Mouse (Mus musculus): ENCODE measurements around the gene Snx9.
A peak's percentile ranks its signal among the peaks of the same experiment; 100 is the strongest.

Snx9 gene

DNA sequence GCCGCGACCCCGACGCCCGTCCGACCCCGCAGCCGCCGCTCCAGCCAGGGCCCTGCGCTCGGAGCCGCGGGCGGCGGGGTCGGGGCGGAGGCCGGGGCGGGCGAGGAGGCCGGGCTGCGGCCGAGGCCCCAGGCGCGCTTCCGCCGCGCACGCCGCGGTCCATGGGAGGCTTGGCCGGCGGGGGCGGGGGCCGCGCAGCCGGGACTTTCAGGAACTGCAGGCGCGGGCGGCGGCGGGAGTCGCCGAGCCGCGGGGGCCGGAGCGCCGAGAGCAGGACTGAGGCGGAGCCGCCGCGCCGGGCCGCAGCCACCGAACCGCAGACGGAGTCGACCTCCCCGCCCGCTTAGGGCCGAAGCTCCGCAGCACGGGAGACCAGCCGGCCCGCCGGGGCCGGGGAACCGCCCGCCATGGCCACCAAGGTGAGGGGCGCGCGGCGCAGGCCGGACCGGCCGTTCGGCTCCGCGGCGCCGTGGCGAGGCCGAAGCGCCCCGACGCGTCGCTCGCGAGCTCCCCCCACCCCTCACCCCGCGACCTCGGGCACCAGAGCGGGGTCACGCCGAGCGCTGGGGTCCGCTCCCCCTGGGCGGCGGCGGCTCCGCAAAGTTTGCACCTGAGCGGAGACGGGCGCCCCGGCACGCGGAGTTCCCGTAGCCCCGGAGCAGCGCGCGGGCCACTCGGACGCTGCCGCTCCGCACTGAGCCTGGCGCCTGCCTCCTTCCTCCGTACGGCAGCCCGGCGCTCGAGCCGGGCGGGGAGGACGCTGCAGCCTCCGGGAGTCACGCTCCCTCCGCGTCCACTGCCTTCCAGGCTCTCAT, at the start of gene Snx9:
Gene Snx9, plus strand, starts transcription at position 202 of the 815 bp plus-strand sequence.
- peak; percentile 64 for DNase-seq (ENCODE audit: low spot score)

GRCm38 (mm10) chr17:5792164-5792791, 48.9 kb upstream of the Snx9 start:
- no peak for DNase-seq (ENCODE audit: low spot score)

DNA sequence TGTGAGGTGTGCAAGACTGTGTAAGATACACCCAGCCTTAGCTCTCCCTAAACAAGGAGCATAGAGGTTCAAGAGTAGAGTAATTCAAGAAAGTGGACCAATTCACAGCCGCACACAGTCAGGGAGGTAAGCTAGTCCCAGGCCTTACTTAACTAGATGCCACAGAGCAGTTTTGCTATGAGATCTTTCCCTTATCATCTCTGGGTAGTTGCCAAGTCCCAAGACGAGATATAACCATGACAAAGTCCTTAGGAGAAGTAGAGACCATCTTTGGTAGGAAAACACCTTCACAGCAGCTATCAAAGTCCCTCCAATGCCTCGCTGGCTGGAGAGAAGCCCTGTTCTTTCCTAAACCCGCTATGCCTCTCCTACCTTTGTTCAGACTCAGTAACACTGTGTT, 47.5 kb upstream of the Snx9 start:
- no peak for DNase-seq (ENCODE audit: low spot score)

GRCm38 (mm10) chr17:5794276-5794675, 46.9 kb upstream of the Snx9 start:
- no peak for DNase-seq (ENCODE audit: low spot score)

DNA sequence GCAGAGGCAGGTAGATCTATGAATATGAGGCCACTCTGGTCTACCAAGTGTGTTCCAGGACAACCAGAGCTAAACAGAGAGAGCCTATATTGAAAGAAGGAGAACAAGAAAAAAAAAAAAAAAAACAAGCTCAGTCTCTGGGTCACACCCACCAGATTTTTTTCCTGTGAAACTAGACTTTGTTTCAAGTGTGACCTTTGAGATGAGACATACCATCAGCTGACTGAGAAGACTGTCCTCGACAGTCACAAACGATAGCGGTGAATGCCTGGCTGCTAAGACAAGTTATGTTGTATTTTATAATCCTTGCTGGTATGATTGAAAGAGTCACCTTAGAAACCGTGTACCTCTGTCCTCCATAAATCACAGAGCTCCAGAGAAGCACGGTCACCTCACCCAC, 45.8 kb upstream of the Snx9 start:
- no peak for DNase-seq (ENCODE audit: low spot score)

DNA sequence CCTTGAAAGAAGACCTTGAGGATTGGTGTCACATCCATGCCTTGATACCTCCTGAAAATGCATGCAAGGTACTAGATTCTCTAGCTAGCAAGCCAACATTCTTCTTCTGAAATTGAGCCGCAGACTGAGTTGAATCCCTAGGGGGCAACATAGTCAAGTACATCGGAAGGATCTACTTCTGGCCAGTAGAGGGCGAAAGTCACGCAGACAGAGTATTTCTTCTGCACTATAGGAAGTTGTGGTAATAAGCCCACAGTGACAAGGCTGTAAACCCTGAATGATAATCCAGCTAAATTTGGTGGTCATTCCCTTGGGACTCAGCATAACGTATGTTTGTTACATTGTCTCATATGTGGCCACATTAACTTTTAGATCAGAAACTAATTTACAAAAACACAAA, 45.3 kb upstream of the Snx9 start:
- no peak for DNase-seq (ENCODE audit: low spot score)

DNA sequence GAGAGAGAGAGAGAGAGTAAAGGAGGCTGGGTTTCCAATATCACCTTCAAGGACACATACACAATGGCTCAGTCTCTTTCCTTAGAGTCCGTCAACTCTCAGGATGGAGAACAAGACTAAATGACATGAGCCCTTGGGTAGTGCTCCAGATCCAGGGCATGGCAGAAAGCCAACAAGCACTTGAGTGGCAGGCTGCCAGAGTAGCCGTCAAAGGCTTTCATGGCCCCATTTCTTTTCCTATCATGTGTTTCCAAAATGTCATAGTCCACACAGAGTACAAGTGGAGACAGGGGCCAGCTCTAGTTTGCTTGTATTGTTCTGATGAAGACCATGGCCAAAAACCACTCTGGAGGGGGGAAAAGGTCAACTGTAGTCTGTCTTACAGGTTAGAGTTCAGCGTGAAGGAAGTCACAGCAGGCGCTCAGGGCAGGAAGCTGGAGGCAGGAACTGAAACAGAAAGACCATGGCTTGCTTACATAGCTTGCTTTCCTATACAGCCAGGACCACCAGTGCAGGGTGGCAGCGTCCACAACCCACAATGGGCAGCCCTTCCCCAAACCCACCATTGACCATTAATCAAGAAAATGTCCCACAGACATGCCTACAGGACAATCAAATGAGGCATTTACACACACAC, 43.9 kb upstream of the Snx9 start:
- DNase-seq (ENCODE audit: low spot score): no peak

DNA sequence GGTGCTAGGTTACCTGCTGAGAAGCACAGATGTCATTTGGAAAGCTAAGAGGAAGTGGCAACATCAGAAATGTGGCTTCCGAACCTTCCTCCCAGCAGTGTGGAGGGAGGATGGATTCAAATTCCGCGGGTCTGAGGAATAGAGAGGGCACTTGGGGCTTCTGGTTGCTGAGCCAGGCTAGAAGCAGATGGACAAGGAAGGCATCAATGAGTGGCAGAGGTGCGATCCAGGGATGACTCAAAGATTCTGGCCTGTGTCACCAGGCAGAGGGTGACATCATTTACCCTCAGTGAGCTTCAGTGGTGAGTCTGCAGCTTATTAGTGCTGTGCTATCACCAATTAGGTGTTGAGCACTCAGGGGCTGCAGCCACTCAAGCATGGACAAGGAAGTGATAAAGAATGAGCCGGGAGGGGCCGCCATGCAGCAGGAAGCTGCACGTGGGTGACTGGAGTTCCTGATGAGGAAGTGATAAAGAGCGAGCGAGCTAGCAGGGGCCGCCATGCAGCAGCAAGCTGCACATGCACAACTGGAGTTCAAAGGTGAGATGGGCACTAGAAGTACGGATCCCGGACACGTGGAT, 42.8 kb upstream of the Snx9 start:
- no peak for DNase-seq (ENCODE audit: low spot score)

GRCm38 (mm10) chr17:5798900-5799299, 42.2 kb upstream of the Snx9 start:
- DNase-seq (ENCODE audit: low spot score): no peak

DNA sequence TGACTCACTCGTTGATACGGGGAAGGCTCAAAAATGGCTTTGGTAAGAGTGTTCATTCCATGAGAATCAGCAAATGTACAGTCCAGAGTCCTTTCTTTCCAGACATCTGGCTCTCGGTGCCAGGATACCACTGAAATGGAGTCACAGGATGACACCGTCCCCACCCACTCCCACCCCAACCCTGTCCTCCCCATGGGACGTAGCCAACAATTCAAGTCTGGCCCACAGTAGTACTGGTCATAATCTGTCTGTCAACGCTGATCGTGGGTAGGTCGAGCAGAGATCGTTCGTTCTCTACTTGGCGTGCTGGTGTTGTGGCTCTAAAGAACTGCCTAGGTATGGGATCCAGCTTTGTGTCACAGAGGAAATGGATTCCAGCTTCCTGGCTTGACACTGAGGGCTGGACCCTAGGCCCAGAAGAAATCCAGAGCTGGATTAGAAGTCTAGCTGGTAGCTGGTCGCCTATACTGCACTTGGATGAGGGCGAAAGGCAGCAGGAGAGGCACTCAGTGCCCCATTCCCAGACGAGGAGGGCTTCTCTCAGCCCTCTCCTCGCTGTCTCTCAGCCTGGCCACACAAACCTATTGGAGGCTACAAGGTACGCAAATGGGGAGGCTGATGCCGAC, 41.6 kb upstream of the Snx9 start:
- no peak for DNase-seq (ENCODE audit: low spot score)

DNA sequence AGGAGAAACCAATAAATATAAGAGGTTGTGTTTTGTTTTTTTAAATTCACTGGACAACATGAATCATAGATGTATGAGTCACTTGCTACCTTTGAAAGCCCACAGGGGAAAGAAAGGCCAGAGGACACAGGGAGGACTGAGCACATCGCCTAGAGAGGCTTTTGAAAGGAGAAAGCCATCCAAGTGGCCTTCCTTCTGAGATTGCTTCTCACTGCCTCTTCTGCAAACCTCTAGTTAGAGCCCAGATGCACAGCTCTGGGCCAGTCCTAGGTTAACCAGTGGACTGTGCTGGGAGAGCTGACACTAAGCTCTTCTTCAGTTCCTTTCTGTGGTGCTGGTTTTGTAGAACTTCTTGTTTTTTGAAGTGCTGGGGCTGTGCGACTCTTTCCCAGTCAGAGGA, 40.9 kb upstream of the Snx9 start:
- DNase-seq (ENCODE audit: low spot score): no peak

GRCm38 (mm10) chr17:5800824-5801560, 40.1 kb upstream of the Snx9 start:
- no peak for DNase-seq (ENCODE audit: low spot score)

DNA sequence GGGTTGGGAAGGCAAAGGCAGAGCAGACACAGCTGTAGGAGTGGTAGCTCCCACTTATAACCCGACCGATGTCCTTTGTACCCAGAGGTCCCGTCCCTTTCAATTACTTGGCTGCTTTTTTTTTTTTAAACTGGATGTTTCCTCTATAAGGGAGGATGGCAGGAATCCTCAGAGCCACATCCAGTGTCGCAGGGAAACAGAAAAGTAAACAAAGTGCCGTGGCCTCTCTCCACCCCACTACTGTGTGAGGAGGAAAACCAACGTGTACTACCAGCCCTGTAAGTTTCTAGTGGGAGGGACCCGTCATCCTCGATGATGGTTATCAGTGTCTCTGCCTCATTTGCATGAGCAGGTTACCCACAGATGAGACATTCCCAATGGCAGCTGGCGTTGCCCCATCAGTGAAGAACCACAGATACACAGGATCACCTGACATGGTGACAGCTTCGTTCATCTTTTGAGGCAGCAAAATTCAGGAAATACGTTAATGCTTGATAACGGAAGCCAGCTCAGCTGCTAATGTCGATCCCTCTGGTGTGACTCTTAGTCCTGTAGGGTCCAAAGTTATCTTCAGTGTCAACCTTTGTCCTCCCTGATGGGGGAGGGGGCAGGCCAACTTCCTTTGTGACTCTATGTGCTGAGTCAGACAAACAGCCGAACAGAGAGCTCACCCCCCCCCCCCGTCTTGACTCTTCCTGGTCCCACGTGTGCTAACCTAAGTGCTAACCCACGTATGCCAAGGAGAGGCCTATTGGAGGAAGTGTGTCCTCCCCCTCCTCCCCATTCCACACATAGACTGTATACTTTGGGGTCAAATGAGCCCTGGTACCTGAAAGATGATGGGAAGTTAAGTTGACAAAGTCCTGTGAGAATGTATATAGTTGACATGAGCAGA, 39.1 kb upstream of the Snx9 start:
- no peak for DNase-seq (ENCODE audit: low spot score)

DNA sequence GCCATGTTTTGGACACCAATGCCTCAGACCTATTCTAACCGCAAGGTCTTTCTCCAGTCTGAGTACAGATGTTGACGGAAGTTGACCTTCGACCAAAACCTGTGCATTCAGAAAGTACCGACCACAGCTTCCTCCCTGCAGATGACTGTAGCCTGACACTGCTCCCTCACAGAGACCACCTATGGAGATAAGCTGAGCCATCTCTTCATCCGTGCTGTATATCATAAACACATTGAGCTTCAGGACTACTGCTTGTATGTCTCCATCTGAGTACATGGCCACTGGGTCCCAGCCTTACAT, 38.5 kb upstream of the Snx9 start:
- no peak for DNase-seq (ENCODE audit: low spot score)

- no peak for DNase-seq (ENCODE audit: low spot score)
These were observed 37.7 kb upstream of the Snx9 start for GRCm38 (mm10) chr17:5803229-5804012.

- no peak for DNase-seq (ENCODE audit: low spot score)
These were observed 36.6 kb upstream of the Snx9 start for GRCm38 (mm10) chr17:5804370-5805150.

DNA sequence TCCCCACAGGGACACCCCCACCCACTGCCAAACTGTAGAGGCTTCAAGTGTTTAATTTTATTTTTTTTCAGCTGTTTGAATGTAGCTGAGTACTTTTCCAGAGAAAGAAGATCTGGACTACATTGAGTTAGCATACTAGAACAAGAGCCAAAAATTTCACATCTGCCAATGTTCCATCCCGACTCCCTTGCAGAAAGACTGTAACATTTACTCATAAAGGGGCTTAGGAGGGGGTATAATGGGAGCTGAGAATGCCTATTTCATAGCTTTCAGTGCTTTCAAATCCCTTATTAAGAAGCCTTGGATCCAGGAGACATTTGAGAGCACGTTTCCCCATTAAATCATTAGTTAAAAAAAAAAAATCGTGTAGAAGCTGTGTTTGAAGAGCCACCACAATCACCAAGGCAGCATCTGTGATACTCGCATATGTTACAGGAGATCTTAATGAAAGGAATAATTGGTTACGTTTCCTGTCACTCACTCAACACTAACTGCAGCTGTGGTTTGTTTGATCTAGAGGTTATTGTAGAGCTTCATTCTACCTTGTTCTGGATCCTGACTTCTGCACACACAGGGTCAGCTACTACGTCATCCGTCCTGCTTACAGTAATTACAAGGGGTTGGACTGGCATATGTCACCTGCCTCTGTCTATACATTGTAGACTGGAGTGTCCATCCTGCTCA, 35.8 kb upstream of the Snx9 start:
- no peak for DNase-seq (ENCODE audit: low spot score)

DNA sequence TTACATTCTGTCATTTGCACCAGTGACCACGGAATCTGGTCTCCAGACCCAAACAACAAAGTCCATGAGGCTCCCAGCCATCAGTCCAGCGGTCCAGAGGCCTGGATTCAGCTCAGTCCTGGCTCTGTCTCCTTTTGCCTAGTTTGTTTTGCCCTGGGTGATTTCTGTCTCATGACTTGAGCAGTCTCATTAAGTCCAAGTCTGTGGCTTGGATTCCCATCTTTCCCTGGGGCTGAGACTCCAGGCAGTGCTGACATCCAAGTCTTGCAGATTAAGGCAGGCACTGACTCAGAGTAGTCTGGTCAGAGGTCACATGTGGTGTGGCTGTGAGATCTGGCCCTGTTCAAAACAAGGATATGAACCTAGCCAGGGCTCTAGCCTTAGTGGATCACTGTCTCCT, 35.2 kb upstream of the Snx9 start:
- DNase-seq (ENCODE audit: low spot score): no peak

GRCm38 (mm10) chr17:5806823-5807222, 34.3 kb upstream of the Snx9 start:
- no peak for DNase-seq (ENCODE audit: low spot score)
